Mouse (Mus musculus) lung, postnatal 0 days (tissue): ENCODE measurements at regions not wholly inside any gene's neighbourhood (a gene's known extent, or its start where the extent isn't known, plus 50 kb on each side); places are given as distances from the start of the nearest gene placed in this dataset.

Experiments
- CTCF ChIP-seq: IDR thresholded peaks from 2 replicates; pipeline ENCODE4 v1.5.1; 2016; ENCODE audit warnings: antibody characterized with exemption, mild to moderate bottlenecking
- EP300 ChIP-seq: IDR thresholded peaks from 2 replicates; pipeline ENCODE4 v1.6.1; 2016; ENCODE audit warnings: antibody characterized with exemption, mild to moderate bottlenecking, control low read depth

- TF ChIP-seq CTCF (no peak), EP300 (no peak)
Observed at GRCm38 (mm10) chr13:59385824-59386223, 199.2 kb downstream of the Agtpbp1 start.
